Mouse (Mus musculus) common myeloid progenitor, adult 5-6 weeks (primary cell): ENCODE measurements around the gene Vgll4. TPM values are rescaled to one million over a fixed set of nuclear protein-coding genes. Genes with fewer than 3 reads are reported as not detected.

Experiments used
- ATAC-seq: replicated peaks from 2 replicates; pipeline ENCODE4 v1.8.0; 2016; ENCODE audit warnings: low read depth, mild to moderate bottlenecking, moderate TSS enrichment, inconsistent platforms; ENCODE audit not compliant: poor library complexity, severe bottlenecking
- total RNA-seq: library from RNA; stranded (forward); fragments of 200-1000, 187-1606 nt; gene quantifications from 2 replicates; pipeline ENCODE4 v1.2.3, GENCODE M21; 2017

Vgll4 gene
- total RNA-seq, 1 experiment from 2014 or later, result 40.6 TPM

GRCm38 (mm10) chr6:114921632-114922354, 48.0 kb downstream of the Vgll4 start:
- ATAC-seq, result peak; percentile 77

GRCm38 (mm10) chr6:114920523-114921445, 49.0 kb downstream of the Vgll4 start:
- peak; percentile 33 for ATAC-seq

GRCm38 (mm10) chr6:114919670-114920313, 50.0 kb downstream of the Vgll4 start:
- ATAC-seq, result no peak

- ATAC-seq, result no peak
These were observed 50.8 kb downstream of the Vgll4 start for GRCm38 (mm10) chr6:114918994-114919393.

GRCm38 (mm10) chr6:114917770-114918635, 51.8 kb downstream of the Vgll4 start:
- ATAC-seq, result peak; percentile 13; the same call in 1 of the 2 replicates

- no peak for ATAC-seq
These were observed 52.7 kb downstream of the Vgll4 start for GRCm38 (mm10) chr6:114917129-114917528.

- peak; percentile 27; the same call in 1 of the 2 replicates for ATAC-seq
These were observed 53.1 kb downstream of the Vgll4 start for GRCm38 (mm10) chr6:114916715-114916992.

GRCm38 (mm10) chr6:114915915-114916714, 53.7 kb downstream of the Vgll4 start:
- peak; percentile 33 for ATAC-seq

GRCm38 (mm10) chr6:114914041-114914716, 55.6 kb downstream of the Vgll4 start:
- ATAC-seq, result no peak

GRCm38 (mm10) chr6:114913142-114913541, 56.7 kb downstream of the Vgll4 start:
- ATAC-seq, result no peak

- no peak for ATAC-seq
These were observed 58.3 kb downstream of the Vgll4 start for GRCm38 (mm10) chr6:114911540-114911939.

GRCm38 (mm10) chr6:114909801-114910200, 60.0 kb downstream of the Vgll4 start:
- no peak for ATAC-seq

GRCm38 (mm10) chr6:114907459-114907858, 62.3 kb downstream of the Vgll4 start:
- no peak for ATAC-seq

- ATAC-seq, result no peak
These were observed 63.6 kb downstream of the Vgll4 start for GRCm38 (mm10) chr6:114906209-114906608.

- ATAC-seq, result no peak
These were observed 64.4 kb downstream of the Vgll4 start for GRCm38 (mm10) chr6:114905253-114906028.

- ATAC-seq, result no peak
These were observed 65.0 kb downstream of the Vgll4 start for GRCm38 (mm10) chr6:114904818-114905217.

GRCm38 (mm10) chr6:114904233-114904632, 65.6 kb downstream of the Vgll4 start:
- peak; percentile 53 for ATAC-seq

- 0 out of 2 replicates have a peak, but pooled peaks have one; percentile 10 for ATAC-seq
These were observed 67.9 kb downstream of the Vgll4 start for GRCm38 (mm10) chr6:114901921-114902320.
